Mouse (Mus musculus): ENCODE results near the gene St7l. TPM values are rescaled to one million over a fixed set of nuclear protein-coding genes. Genes with fewer than 3 reads are reported as not detected.

The St7l gene
- polyA plus RNA-seq, 1 experiment from 2014 or later: 31.0 TPM

DNA sequence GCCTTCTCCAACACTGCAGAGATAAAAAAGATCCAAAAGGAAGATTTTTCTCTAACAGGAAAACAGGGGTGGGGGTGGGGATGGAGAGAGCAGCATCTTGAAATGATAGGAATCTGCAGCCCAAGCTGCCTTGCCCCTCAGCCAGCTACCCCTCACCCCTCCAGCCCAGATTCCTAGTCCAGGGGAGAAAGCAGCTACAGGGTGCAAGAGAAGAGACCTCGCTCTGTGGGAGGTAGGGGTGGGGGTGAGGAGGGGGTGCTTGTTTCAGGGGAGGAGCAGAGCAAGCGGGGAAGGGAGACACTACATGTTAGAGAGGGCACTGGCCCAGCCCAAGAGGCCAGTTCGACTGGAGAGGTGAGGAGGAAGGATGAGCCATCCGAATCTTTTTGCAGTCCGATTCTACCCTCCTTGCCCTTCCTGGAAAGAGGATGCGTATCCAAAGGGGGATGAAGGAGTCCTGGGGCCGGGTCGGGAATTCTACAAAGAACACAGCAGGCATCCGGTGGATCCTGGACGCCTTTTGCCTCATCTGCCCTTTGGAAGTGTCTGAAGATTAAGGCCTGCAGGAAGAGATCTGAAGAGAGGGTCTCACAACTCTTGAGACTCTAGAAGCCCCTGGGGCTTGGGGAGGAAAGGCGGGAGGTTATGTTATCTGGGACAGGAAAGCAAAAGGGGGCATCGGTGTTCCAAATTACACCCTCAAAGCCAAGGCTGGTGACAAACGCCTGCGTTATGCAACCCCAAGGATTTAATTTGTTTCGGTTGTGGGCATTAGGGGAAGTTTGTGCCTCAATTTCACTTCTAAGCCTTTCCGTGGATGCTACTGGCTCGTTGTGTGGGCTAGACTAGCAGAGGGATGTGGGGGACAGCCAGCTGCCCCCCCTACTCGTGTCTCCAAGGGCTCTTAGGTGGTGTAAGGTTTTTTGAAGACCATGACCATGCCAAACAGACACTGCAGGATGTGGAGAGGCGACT is 96.5 kb downstream of the St7l start:
- 9% methylated on average over 19 of the region's 19 CpGs for WGBS
- Histone ChIP-seq H3K9me3 (replicated peaks) (no peaks in the 10 kb centered on the region), H3K27ac (no peak overlapping the region), H3K4me3 (peak overlapping the region; percentile 57), H3K27me3 (ENCODE audit: low read depth, poor library complexity, severe bottlenecking) (peaks cover 72% of the 10 kb centered on the region), H3K36me3 (peaks cover 7% of the 10 kb centered on the region; the same call in 1 of the 2 replicates), H3K4me1 (peaks cover 64% of the 10 kb centered on the region)
- DNase-seq (ENCODE audit: low spot score): peak; percentile 37

DNA sequence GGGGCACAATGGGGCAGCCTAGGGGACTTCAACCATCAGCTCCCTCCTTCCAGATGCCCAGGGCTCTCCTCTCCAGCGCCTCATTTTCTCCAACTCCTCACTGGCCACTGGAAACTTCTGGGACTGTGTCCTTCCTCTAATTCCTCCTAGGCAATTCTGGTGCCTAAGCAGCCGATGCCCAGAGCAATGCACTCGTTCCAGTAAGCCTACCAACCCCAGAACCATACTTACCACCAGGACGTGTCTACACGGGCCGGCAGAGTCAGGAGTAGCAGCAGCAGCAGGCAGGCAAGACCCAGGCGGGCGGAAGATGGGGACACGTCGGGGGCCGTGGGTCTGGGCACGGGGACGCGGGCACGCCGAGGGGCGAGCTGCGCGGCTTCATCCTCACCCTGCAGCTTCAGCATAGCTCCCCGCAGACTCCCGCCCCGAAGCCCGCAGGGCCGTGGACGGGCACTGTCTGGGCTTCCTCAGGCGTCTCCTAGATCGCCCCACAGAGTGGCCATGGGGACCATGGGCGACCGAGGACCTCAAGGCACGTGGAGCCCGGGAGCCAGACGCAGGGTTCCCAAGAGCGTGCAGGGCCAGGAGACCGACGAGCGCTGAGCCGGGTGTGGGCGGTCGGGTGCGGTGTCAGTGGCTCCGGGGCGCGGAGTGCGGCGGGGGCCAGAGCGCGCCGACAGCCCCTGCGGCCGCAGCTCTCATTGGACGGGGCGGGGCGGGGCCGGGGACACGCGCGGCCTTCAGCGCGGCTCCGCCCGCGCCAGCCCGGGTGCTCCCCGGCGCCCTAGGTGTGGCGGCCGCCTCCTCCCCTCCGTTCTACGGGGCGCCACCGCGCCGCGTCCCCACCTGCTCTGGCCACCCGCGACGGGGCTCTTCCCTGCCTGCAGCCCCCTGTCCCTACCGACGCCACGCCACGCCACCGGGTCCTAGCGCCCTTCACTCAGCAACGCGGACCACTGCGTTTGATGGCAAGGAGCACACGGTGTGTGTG is 97.6 kb downstream of the St7l start, which contains the start of gene Wnt2b:
Gene Wnt2b, minus strand, starts transcription at position 856 of the 994 bp plus-strand sequence.
- 1% methylated on average over 87 of the region's 87 CpGs for WGBS
- Histone ChIP-seq H3K4me3 (peak within 1 kb of the TSS; percentile 57), H3K27ac (peak within 1 kb of the TSS; percentile 67), H3K36me3 (no peaks in the 10 kb centered on the region), H3K9me3 (replicated peaks) (no peaks in the 10 kb centered on the region), H3K27me3 (ENCODE audit: low read depth, poor library complexity, severe bottlenecking) (peaks cover 83% of the 10 kb centered on the region), H3K4me1 (peaks cover 70% of the 10 kb centered on the region)
- peak; percentile 65 for DNase-seq (ENCODE audit: low spot score)

DNA sequence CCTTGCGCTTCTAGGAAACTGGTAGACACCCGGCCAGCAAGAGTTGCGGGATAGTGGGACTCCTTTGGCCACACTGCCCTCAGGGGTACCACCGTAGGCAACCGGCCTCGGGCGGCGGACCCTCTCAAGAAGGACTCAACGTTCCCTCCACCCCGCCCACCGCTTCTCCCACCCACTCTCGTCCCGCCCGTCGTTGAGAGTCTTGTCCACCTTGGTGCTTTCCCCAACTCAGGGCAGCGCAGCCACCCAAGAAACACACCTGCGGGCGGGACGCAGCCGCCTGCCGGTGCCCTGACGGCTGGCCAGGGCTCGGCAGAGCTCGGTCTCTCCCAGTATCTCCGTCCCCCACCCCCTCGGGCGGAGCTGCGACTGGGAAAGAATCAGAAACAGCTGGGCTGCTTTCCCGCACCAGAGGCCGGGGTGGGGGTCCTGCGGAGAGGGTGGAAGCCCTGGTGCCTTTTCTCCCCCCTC is 98.4 kb downstream of the St7l start:
- WGBS: 1% methylated on average over 31 of the region's 31 CpGs
- Histone ChIP-seq H3K9me3 (replicated peaks) (no peaks in the 10 kb centered on the region), H3K4me3 (peak overlapping the region; percentile 57), H3K27ac (peak overlapping the region; percentile 67), H3K36me3 (no peaks in the 10 kb centered on the region), H3K4me1 (peaks cover 73% of the 10 kb centered on the region), H3K27me3 (ENCODE audit: low read depth, poor library complexity, severe bottlenecking) (peaks cover 88% of the 10 kb centered on the region)
- DNase-seq (ENCODE audit: low spot score): peak; percentile 77

DNA sequence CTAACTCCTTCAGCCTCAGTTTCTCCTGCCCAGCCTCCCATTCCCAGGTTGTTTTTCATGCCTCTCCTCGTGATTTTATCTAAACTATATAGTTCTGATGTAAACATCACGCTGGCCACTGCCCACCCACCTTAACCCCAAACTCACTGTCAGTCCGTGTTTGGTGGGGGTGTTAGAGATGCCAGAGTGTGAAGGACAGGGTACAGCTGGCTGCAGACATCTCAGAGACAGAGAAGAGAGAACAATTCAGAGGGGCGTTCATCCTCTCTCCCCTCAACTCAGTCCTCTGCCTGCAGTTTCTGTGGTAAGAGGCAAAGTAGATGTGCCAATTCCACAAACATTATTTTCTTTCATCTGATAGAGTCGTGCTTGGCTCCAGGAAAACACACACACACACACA is 99.1 kb downstream of the St7l start:
- Histone ChIP-seq H3K27ac (no peak overlapping the region; the same call in 1 of the 2 replicates), H3K4me1 (peaks cover 79% of the 10 kb centered on the region), H3K36me3 (no peaks in the 10 kb centered on the region), H3K9me3 (replicated peaks) (no peaks in the 10 kb centered on the region), H3K27me3 (ENCODE audit: low read depth, poor library complexity, severe bottlenecking) (peaks cover 88% of the 10 kb centered on the region), H3K4me3 (no peak overlapping the region)
- WGBS: 10% methylated on average over 5 of the region's 5 CpGs
- peak; percentile 35 for DNase-seq (ENCODE audit: low spot score)

DNA sequence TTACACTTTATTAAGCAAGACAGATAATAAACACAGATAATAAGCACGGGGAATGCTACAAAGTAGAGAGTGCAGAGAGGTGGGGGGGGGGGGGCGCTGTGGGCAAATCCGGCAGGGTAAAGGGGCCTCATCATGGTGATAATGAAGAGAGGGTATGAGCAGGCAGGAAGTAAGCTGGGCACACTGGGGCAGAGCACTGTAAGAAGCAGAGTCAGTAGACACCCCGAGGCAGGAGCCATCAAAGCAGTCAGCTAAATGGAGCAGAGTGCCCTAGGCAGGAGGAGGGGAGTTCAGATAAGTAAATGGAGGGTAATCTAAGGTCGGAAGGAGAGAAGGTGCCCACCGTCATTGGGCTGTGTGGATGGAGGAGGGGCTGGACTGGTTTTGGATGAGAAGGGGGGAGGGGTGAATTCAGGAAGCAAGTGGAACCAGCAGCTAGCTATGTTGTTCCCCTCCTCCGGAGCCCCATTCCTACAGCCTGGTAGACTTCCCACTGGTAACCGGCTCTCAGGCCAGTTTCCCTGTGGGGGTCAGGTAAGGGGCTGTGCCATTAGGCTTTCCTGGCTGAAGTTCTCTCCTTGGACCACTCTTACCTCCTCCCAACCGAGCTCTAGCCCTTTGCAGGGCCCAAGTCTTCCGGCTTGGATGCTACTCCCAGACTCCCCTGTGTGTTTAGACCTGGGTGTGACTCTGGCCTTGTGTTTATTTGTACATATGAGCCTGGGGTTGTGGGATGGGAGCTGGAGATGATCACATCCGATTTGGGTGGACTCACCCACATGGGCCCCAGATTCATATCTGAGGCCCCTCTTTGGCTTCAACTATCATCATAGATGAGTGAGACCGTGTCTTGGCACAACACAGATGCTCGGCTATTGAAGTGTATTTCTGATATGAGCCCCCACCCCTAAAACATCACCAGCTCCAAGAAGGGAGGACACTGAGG is 99.8 kb downstream of the St7l start:
- 0 out of 2 replicates have a peak overlapping the region, but pooled peaks have one; percentile 8 for H3K4me3 ChIP-seq
- H3K4me1 ChIP-seq: peaks cover 86% of the 10 kb centered on the region
- H3K27ac ChIP-seq: 0 out of 2 replicates have a peak overlapping the region, but pooled peaks have one; percentile 48
- peaks cover 83% of the 10 kb centered on the region for H3K27me3 ChIP-seq (ENCODE audit: low read depth, poor library complexity, severe bottlenecking)
- H3K9me3 ChIP-seq (replicated peaks): no peaks in the 10 kb centered on the region
- peak; percentile 43 for DNase-seq (ENCODE audit: low spot score)
- 23% methylated on average over 13 of the region's 13 CpGs for WGBS
- no peaks in the 10 kb centered on the region for H3K36me3 ChIP-seq

DNA sequence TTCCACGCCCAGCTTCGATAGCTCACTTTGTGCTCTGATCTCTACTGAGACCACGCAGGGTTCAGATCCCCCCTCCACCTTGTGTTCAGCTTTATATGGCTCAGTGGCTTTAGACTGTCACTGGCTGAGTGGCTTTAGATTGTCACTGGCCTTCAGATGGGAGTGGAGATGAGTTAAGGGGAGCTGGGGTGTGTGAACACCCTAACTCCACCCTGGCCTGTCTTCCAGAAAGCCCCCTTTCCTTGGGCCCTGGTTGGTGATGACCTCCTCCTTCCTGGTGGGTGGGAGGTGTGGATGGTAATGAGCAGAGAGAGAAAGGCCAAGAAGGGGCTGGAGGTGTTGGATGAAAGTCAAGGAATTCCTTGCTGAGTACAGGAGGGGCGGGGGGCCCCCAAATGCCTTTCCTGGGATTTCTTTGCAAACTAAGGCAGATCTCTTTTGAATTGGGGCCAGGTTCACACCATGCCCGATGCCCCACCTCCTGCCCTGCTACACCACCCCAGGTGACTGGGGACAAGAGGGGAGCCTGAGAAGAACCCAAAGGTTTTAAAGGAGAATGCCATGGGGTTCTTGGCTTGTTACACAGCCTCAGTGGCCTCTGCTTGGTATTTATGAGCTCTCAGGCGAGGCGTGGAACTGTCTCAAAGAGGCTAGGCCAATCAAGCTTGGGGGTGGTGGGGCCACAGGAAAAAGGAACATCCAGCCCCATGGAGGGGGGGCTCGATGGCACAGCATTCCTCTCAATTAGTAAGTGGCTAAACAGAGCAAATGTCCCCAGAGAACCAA is 101.5 kb downstream of the St7l start:
- peaks cover 83% of the 10 kb centered on the region for H3K4me1 ChIP-seq
- 51% methylated on average over 8 of the region's 8 CpGs for WGBS
- H3K27me3 ChIP-seq (ENCODE audit: low read depth, poor library complexity, severe bottlenecking): peaks cover 66% of the 10 kb centered on the region
- H3K27ac ChIP-seq: peak overlapping the region; percentile 31; the same call in 1 of the 2 replicates
- no peak overlapping the region for H3K4me3 ChIP-seq
- no peaks in the 10 kb centered on the region for H3K36me3 ChIP-seq
- DNase-seq (ENCODE audit: low spot score): peak; percentile 28
- H3K9me3 ChIP-seq (replicated peaks): no peaks in the 10 kb centered on the region

DNA sequence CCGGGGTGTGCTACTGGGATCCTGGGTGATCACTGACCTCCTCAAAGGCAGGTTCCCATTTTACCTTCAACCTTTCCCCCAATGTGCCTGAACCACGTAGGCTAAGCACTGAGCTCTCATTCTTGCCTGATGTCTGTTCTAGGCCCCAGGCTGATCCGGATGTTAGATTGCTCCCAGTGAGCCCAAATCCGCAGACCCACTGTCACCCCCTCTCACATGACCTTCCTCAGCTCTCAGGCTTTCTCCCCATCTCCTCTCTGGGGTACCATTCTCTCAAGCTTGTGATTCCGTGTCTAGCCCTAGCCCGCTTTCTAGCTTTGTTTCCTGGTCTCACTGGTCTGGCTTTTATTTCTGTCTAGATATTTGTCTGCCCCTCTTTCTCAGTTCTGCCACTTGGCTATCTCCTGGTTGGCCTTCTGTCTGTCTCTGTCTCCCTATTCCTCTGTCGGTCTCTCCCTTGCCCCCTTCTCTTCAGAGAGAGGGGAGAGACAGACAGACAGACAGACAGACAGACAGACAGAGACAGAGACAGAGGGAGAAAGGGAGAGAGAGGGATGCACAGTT is 102.3 kb downstream of the St7l start:
- no peak overlapping the region for H3K4me3 ChIP-seq
- H3K4me1 ChIP-seq: peaks cover 75% of the 10 kb centered on the region
- 73% methylated on average over 7 of the region's 7 CpGs for WGBS
- DNase-seq (ENCODE audit: low spot score): peak; percentile 31
- H3K27me3 ChIP-seq (ENCODE audit: low read depth, poor library complexity, severe bottlenecking): peaks cover 58% of the 10 kb centered on the region
- H3K27ac ChIP-seq: peak overlapping the region; percentile 46
- no peaks in the 10 kb centered on the region for H3K36me3 ChIP-seq
- H3K9me3 ChIP-seq (replicated peaks): no peaks in the 10 kb centered on the region

DNA sequence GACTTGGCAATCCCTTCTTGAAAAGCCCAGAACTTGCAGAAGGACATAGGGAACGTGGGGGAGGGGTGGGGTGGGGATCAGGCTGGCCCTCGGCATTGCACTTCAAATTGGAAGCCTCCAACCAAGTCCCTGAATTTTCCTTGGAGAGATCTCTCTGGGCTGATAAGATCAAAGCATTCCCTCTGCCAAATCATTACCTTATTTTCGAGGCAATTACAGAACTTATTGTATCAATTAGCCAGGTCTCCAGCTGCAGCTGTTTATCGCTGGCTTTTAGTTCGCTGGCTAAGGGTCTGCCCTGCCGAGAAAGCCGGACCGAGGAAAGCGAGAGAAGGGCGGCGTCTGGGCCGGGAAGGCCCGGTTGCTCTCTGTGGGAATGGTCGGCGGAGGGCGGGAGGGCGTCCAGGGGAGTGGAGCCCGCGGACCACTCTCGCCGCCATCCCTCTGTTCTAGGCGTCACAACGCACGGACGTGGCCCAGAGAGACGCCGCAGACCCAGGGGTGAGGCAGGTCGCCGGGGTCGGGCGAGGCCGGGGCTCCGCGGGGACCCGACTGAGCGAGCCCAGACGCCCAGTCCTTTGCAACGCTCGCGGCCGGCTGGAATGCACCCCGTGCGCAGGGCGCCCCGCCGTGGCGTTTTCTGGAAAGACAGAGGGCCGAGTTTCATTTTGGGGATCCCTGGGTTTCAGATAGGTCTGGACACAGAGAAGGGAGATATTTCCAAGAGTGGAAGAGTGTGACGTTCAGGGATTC is 103.9 kb downstream of the St7l start:
- Histone ChIP-seq H3K4me1 (peaks cover 59% of the 10 kb centered on the region), H3K27me3 (ENCODE audit: low read depth, poor library complexity, severe bottlenecking) (peaks cover 42% of the 10 kb centered on the region), H3K36me3 (no peaks in the 10 kb centered on the region), H3K4me3 (peak overlapping the region; percentile 53), H3K27ac (peak overlapping the region; percentile 86), H3K9me3 (replicated peaks) (no peaks in the 10 kb centered on the region)
- under 1% methylated on average over 49 of the region's 49 CpGs for WGBS
- DNase-seq (ENCODE audit: low spot score): peak; percentile 96
